Mouse (Mus musculus): Measurements from ENCODE around the gene Ntmt1. TPM values are rescaled to one million over a fixed set of nuclear protein-coding genes. Genes with fewer than 3 reads are reported as not detected.

Gene Ntmt1
- polyA plus RNA-seq (2012; rRNA removed) = 16.6 and 21.7 TPM in 2 replicates

DNA sequence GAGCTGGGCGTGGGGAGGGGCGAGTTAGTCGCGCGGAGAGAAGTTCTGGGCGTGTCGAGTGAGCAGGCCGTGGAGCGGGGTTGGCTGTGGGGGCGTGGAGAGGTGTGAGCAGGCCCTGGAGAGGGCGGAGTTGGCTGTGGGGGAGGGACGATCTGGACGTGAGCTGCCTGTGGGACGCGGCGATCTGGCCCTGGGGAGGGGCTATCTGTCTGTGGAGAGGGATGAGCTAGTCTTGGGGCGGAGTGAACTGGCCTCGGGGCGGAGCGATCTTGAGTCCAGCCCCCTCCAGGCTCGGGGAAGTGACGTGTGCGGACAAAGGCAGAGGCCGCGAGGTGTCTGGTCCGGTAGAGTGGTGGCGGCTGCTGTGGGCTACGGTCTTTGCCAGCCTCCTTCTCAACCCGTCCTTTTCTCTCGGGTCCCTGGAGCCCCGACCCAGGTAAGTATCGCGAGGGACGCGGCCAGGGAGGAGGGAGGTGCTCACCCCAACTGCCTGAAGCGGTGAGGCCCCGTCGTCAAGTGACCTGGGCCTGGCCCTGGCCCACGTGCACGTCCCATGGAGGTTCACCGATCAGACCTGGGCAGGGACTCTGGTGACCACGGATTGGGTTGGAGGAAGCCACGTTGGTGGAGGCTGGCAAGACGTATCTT is at the start of gene Ntmt1:
Gene Ntmt1, plus strand, starts transcription at position 179 of the 648 bp plus-strand sequence.
- TF ChIP-seq POLR2A (IDR thresholded peaks at IDR 0.05; ENCODE audit: low read depth, low read length) (peak; percentile 66), CTCF (IDR thresholded peaks at IDR 0.05; ENCODE audit: extremely low read depth, insufficient read depth, insufficient read length, insufficient replicate concordance) (no peak)
- Histone ChIP-seq H3K4me1 (ENCODE audit: control insufficient read depth, insufficient read depth, insufficient read length) (peaks cover 8% of the 10 kb centered on the region; the same call in 1 of the 2 replicates), H3K4me3 (ENCODE audit: extremely low read depth, insufficient read depth, insufficient read length) (peak within 1 kb of the TSS; percentile 76), H3K36me3 (ENCODE audit: control insufficient read depth, insufficient read depth, low read length) (no peaks in the 10 kb centered on the region), H3K27ac (ENCODE audit: insufficient read depth, low read length) (peak within 1 kb of the TSS; percentile 39), H3K27me3 (ENCODE audit: control insufficient read depth, insufficient read depth, low read length) (no peaks in the 10 kb centered on the region)
- peak; percentile 99 to 100 for DNase-seq (ENCODE audit: low read depth in 1 of 2, low spot score in 2 of 2)
- under 1% methylated on average over 44 of the region's 44 CpGs for WGBS

DNA sequence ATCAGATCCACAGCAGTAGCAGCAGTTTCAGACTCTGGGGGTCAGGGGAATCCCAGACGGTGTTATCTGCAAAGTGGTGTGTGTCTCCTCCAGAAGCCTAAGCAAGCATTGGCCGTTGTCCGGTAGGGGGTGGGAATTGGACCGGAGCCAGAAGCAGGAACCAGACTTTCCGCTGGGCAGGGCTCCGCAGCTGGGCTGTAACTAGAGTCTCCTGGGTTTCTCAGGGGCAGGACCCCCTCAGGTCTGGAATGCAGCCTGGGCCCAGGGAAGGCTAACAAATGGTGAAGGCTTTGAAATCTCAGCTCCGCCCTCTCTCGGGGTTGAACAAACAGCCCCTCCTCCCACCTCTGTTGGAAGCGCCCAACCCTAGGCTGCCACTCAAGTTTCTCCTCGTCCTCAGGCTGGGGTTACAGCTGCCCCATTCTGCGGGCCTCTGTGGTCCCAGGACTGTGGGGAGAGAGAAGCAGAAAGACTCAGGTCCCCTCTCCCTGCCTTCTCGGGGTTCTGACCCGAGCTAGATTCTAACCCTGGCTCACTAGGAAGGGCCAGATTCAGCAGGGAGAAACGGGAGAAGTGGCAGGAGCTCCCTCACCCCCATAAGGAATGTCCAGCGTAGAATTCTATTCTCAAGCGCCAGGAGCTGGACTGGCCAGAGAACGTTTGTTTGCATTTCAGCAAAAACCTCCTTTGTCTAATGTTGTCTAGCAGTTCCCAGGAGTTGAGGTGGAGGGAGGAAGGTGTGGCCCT is 49.1 kb upstream of the Ntmt1 start:
- Histone ChIP-seq H3K27ac (ENCODE audit: insufficient read depth, low read length) (no peak overlapping the region), H3K36me3 (ENCODE audit: control insufficient read depth, insufficient read depth, low read length) (no peaks in the 10 kb centered on the region), H3K4me3 (ENCODE audit: extremely low read depth, insufficient read depth, insufficient read length) (no peak overlapping the region), H3K4me1 (ENCODE audit: control insufficient read depth, insufficient read depth, insufficient read length) (no peaks in the 10 kb centered on the region), H3K27me3 (ENCODE audit: control insufficient read depth, insufficient read depth, low read length) (no peaks in the 10 kb centered on the region)
- TF ChIP-seq POLR2A (IDR thresholded peaks at IDR 0.05; ENCODE audit: low read depth, low read length) (no peak), CTCF (IDR thresholded peaks at IDR 0.05; ENCODE audit: extremely low read depth, insufficient read depth, insufficient read length, insufficient replicate concordance) (no peak)
- no peak for DNase-seq (ENCODE audit: low read depth in 1 of 2, low spot score in 2 of 2)
- WGBS = 46% methylated on average over 17 of the region's 17 CpGs

DNA sequence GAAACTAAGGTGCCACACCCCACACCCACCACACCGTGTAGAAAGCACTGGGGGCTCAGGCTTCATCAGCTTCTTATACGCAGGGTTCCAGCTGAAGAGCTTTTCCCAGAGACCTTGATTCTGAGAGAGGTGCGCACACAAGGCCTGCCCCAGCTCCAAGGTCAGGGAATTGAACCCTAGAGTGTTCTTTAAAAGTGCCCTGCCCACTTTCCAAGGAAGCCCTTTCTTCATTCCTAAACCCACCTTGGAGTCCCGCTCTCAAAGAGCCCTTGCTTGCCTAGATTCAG is 48.6 kb upstream of the Ntmt1 start:
- Histone ChIP-seq H3K4me1 (ENCODE audit: control insufficient read depth, insufficient read depth, insufficient read length) (no peaks in the 10 kb centered on the region), H3K27me3 (ENCODE audit: control insufficient read depth, insufficient read depth, low read length) (no peaks in the 10 kb centered on the region), H3K4me3 (ENCODE audit: extremely low read depth, insufficient read depth, insufficient read length) (no peak overlapping the region), H3K27ac (ENCODE audit: insufficient read depth, low read length) (no peak overlapping the region), H3K36me3 (ENCODE audit: control insufficient read depth, insufficient read depth, low read length) (no peaks in the 10 kb centered on the region)
- TF ChIP-seq CTCF (IDR thresholded peaks at IDR 0.05; ENCODE audit: extremely low read depth, insufficient read depth, insufficient read length, insufficient replicate concordance) (no peak), POLR2A (IDR thresholded peaks at IDR 0.05; ENCODE audit: low read depth, low read length) (no peak)
- 81% methylated on average over 4 of the region's 4 CpGs for WGBS
- DNase-seq (ENCODE audit: low read depth in 1 of 2, low spot score in 2 of 2) = no peak

GRCm38 (mm10) chr2:30759442-30759841 is 48.2 kb upstream of the Ntmt1 start:
- no peaks in the 10 kb centered on the region for H3K4me1 ChIP-seq (ENCODE audit: control insufficient read depth, insufficient read depth, insufficient read length)
- no peaks in the 10 kb centered on the region for H3K27me3 ChIP-seq (ENCODE audit: control insufficient read depth, insufficient read depth, low read length)
- DNase-seq (ENCODE audit: low read depth in 1 of 2, low spot score in 2 of 2) = no peak
- WGBS = 94% methylated on average over 4 of the region's 4 CpGs
- TF ChIP-seq CTCF (IDR thresholded peaks at IDR 0.05; ENCODE audit: extremely low read depth, insufficient read depth, insufficient read length, insufficient replicate concordance) (no peak), POLR2A (IDR thresholded peaks at IDR 0.05; ENCODE audit: low read depth, low read length) (no peak)
- H3K27ac ChIP-seq (ENCODE audit: insufficient read depth, low read length) = no peak overlapping the region
- no peak overlapping the region for H3K4me3 ChIP-seq (ENCODE audit: extremely low read depth, insufficient read depth, insufficient read length)
- H3K36me3 ChIP-seq (ENCODE audit: control insufficient read depth, insufficient read depth, low read length) = no peaks in the 10 kb centered on the region

DNA sequence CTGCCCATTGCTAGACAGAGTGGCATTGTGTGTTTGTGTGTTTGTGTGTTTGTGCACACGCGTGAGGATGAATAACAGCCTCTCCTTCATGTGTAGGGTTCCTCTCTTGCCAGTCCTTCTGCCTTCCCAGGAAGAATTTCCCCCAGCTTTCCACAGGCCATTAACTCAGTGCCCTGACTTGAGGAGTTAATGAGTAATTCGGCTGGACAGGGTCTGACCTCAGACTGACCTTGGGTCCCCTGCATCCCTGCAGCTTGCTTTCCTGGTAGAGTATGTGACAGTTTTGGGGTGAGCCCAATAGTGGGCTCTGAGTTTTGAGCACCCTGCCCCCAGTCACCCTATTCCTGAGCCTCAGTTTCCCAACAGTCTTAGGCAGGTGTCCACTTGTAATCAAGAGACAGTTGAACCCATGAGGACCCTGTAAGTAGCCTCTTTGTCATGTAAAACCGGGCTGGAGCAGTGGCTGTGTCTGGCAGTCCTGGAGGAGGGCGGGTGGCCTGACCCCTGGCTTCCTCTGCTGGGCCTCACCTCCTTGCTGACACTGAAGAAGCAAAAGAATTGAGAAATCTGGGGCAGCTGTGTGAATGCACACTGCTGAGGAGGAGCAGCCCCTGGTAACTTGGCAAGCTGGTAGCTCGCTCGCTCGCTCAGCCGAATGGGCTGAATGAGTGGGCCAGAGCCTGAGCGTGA is 47.6 kb upstream of the Ntmt1 start:
- H3K4me1 ChIP-seq (ENCODE audit: control insufficient read depth, insufficient read depth, insufficient read length) = no peaks in the 10 kb centered on the region
- TF ChIP-seq POLR2A (IDR thresholded peaks at IDR 0.05; ENCODE audit: low read depth, low read length) = no peak
- TF ChIP-seq CTCF (IDR thresholded peaks at IDR 0.05; ENCODE audit: extremely low read depth, insufficient read depth, insufficient read length, insufficient replicate concordance) = no peak
- no peak overlapping the region for H3K4me3 ChIP-seq (ENCODE audit: extremely low read depth, insufficient read depth, insufficient read length)
- no peaks in the 10 kb centered on the region for H3K27me3 ChIP-seq (ENCODE audit: control insufficient read depth, insufficient read depth, low read length)
- no peak for DNase-seq (ENCODE audit: low read depth in 1 of 2, low spot score in 2 of 2)
- no peaks in the 10 kb centered on the region for H3K36me3 ChIP-seq (ENCODE audit: control insufficient read depth, insufficient read depth, low read length)
- no peak overlapping the region for H3K27ac ChIP-seq (ENCODE audit: insufficient read depth, low read length)
- 82% methylated on average over 10 of the region's 10 CpGs for WGBS

DNA sequence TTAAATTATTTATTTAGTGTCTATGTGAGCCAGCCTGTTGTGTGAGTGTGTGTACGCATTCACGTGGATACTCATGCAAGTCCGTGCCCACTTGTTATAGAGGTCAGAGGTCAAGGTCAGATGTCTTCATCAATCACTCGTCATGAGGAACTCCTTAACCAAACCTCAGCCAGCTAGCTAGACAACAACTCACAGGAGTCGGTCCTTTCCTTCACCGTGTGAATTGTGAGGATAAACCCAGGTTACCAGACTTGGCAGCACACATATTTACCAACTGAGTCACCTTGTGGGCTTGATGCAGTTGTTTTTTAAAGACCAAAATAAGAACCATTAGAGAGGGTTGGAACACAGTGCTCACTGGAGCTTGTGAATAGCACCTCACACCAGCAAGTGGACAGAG is 46.9 kb upstream of the Ntmt1 start:
- Histone ChIP-seq H3K36me3 (ENCODE audit: control insufficient read depth, insufficient read depth, low read length) (no peaks in the 10 kb centered on the region), H3K4me3 (ENCODE audit: extremely low read depth, insufficient read depth, insufficient read length) (no peak overlapping the region), H3K27me3 (ENCODE audit: control insufficient read depth, insufficient read depth, low read length) (no peaks in the 10 kb centered on the region), H3K27ac (ENCODE audit: insufficient read depth, low read length) (no peak overlapping the region), H3K4me1 (ENCODE audit: control insufficient read depth, insufficient read depth, insufficient read length) (no peaks in the 10 kb centered on the region)
- no peak for TF ChIP-seq POLR2A (IDR thresholded peaks at IDR 0.05; ENCODE audit: low read depth, low read length)
- no peak for TF ChIP-seq CTCF (IDR thresholded peaks at IDR 0.05; ENCODE audit: extremely low read depth, insufficient read depth, insufficient read length, insufficient replicate concordance)
- DNase-seq (ENCODE audit: low read depth in 1 of 2, low spot score in 2 of 2) = no peak
- WGBS = 81% methylated on average over 6 of the region's 6 CpGs
